In genomic region chr13:83762484-83762883, GRCm38 (mm10) we compare ENCODE assay signal across 29 mouse cellular contexts.
"Had no signal": no experiment of that assay in that cellular context is flagged by ENCODE, and none has a peak within 500 bp of the region (broad histone marks: within the 10 kb centered on the region; RNA-seq: fewer than 3 reads in every experiment).

No protein-coding gene starts in this region.

- H3K36me3 ChIP-seq: heart, embryonic 13.5 days; heart, embryonic 15.5 days; hindbrain, embryonic 13.5 days; hindbrain, embryonic 15.5 days; kidney, embryonic 15.5 days; limb, embryonic 10.5 days; limb, embryonic 12.5 days; liver, embryonic 13.5 days; liver, embryonic 15.5 days had no signal

- H3K27ac ChIP-seq: heart, adult 2 months; heart, embryonic 13.5 days; heart, embryonic 15.5 days; hindbrain, embryonic 13.5 days; hindbrain, embryonic 15.5 days; hindbrain, postnatal 0 days; kidney, embryonic 15.5 days; kidney, postnatal 0 days; left cerebral cortex, adult 2 months; limb, embryonic 10.5 days; limb, embryonic 12.5 days; liver, embryonic 13.5 days; liver, embryonic 15.5 days had no signal

- H3K27me3 ChIP-seq: heart, embryonic 13.5 days; heart, embryonic 15.5 days; hindbrain, embryonic 13.5 days; hindbrain, embryonic 15.5 days; kidney, embryonic 15.5 days; limb, embryonic 12.5 days; liver, embryonic 13.5 days; liver, embryonic 15.5 days had no signal

- H3K9ac ChIP-seq: heart, embryonic 13.5 days; heart, embryonic 15.5 days; hindbrain, embryonic 13.5 days; hindbrain, embryonic 15.5 days; kidney, embryonic 15.5 days; limb, embryonic 12.5 days; liver, embryonic 13.5 days; liver, embryonic 15.5 days; liver, postnatal 0 days had no signal

- H3K9me3 ChIP-seq: heart, embryonic 13.5 days; heart, embryonic 15.5 days; hindbrain, embryonic 13.5 days; hindbrain, embryonic 15.5 days; kidney, embryonic 15.5 days; limb, embryonic 10.5 days; limb, embryonic 12.5 days; liver, embryonic 13.5 days; liver, embryonic 15.5 days had no signal

- H3K4me2 ChIP-seq: heart, embryonic 11.5 days; heart, embryonic 13.5 days; heart, embryonic 15.5 days; hindbrain, embryonic 13.5 days; hindbrain, embryonic 15.5 days; kidney, embryonic 15.5 days; limb, embryonic 12.5 days; liver, embryonic 11.5 days; liver, embryonic 13.5 days; liver, embryonic 15.5 days had no signal

- DNase-seq: gastrocnemius, postnatal 14 days; gastrocnemius, postnatal 36 days; heart, adult 11 months; heart, adult 2 months; heart, postnatal 14 days; heart, postnatal 36 days; kidney, adult 11 months; kidney, adult 2 months; kidney, adult 9 months; kidney, postnatal 14 days; kidney, postnatal 36 days; layer of hippocampus, adult 9-11 months; liver; liver, embryonic 13.5 days; liver, postnatal 0 days had no signal

- H3K4me3 ChIP-seq: heart, adult 2 months; heart, embryonic 13.5 days; heart, embryonic 15.5 days; hindbrain, embryonic 13.5 days; hindbrain, embryonic 15.5 days; kidney, embryonic 15.5 days; left cerebral cortex, adult 2 months; limb, embryonic 10.5 days; limb, embryonic 12.5 days; liver, embryonic 13.5 days; liver, embryonic 15.5 days had no signal

- ATAC-seq: hindbrain, postnatal 0 days; intestine, embryonic 16.5 days; liver, postnatal 0 days had no signal

- H3K4me1 ChIP-seq: heart, embryonic 13.5 days; heart, embryonic 15.5 days; hindbrain, embryonic 13.5 days; hindbrain, embryonic 15.5 days; kidney, embryonic 15.5 days; limb, embryonic 10.5 days; limb, embryonic 12.5 days; liver, embryonic 13.5 days; liver, embryonic 15.5 days had no signal
